Mouse (Mus musculus): ENCODE data around the gene Alyref. TPM values are rescaled to one million over a fixed set of nuclear protein-coding genes. Genes with fewer than 3 reads are reported as not detected.

Alyref gene
- polyA plus RNA-seq, 1 experiment from 2014 or later, result 87.2 TPM

GRCm38 (mm10) chr11:120573585-120574277 is 24.4 kb downstream of the Alyref start:
- under 1% methylated on average over 23 of the region's 23 CpGs for WGBS (ENCODE audit: insufficient replicate concordance)
- Histone ChIP-seq H3K4me3 (ENCODE audit: low read depth, low read length) (peak overlapping the region; percentile 97), H3K4me1 (ENCODE audit: control insufficient read depth, low read depth, low read length) (peaks cover 39% of the 10 kb centered on the region), H3K9ac (ENCODE audit: low read depth, low read length) (peak overlapping the region; percentile 89), H3K36me3 (ENCODE audit: control insufficient read depth, insufficient read depth) (peaks cover 25% of the 10 kb centered on the region), H3K27ac (ENCODE audit: low read length) (peak overlapping the region; percentile 93), H3K4me2 (ENCODE audit: low read depth, low read length) (peak overlapping the region; percentile 96), H3K9me3 (replicated peaks; ENCODE audit: control insufficient read depth, low read length) (no peaks in the 10 kb centered on the region), H3K27me3 (ENCODE audit: control insufficient read depth, insufficient read depth, low read depth, low read length) (no peaks in the 10 kb centered on the region)
- ATAC-seq (ENCODE audit: low read depth), result no peak

GRCm38 (mm10) chr11:120572752-120573584 is 25.2 kb downstream of the Alyref start, which contains the start of gene P4hb:
TSS of gene P4hb (minus strand) at chr11:120573253.
- H3K9ac ChIP-seq (ENCODE audit: low read depth, low read length), result peak within 1 kb of the TSS; percentile 95
- peaks cover 24% of the 10 kb centered on the region for H3K36me3 ChIP-seq (ENCODE audit: control insufficient read depth, insufficient read depth)
- ATAC-seq (ENCODE audit: low read depth), result peak; percentile 91
- peak within 1 kb of the TSS; percentile 96 for H3K4me2 ChIP-seq (ENCODE audit: low read depth, low read length)
- peaks cover 32% of the 10 kb centered on the region for H3K4me1 ChIP-seq (ENCODE audit: control insufficient read depth, low read depth, low read length)
- under 1% methylated on average over 94 of the region's 94 CpGs for WGBS (ENCODE audit: insufficient replicate concordance)
- no peaks in the 10 kb centered on the region for H3K9me3 ChIP-seq (replicated peaks; ENCODE audit: control insufficient read depth, low read length)
- H3K4me3 ChIP-seq (ENCODE audit: low read depth, low read length), result peak within 1 kb of the TSS; percentile 97
- H3K27me3 ChIP-seq (ENCODE audit: control insufficient read depth, insufficient read depth, low read depth, low read length), result no peaks in the 10 kb centered on the region
- H3K27ac ChIP-seq (ENCODE audit: low read length), result peak within 1 kb of the TSS; percentile 93

- peak; percentile 1 for ATAC-seq (ENCODE audit: low read depth)
- WGBS (ENCODE audit: insufficient replicate concordance), result under 1% methylated on average over 24 of the region's 24 CpGs
- Histone ChIP-seq H3K9me3 (replicated peaks; ENCODE audit: control insufficient read depth, low read length) (no peaks in the 10 kb centered on the region), H3K36me3 (ENCODE audit: control insufficient read depth, insufficient read depth) (peaks cover 28% of the 10 kb centered on the region), H3K4me3 (ENCODE audit: low read depth, low read length) (peak overlapping the region; percentile 97), H3K27me3 (ENCODE audit: control insufficient read depth, insufficient read depth, low read depth, low read length) (no peaks in the 10 kb centered on the region), H3K9ac (ENCODE audit: low read depth, low read length) (peak overlapping the region; percentile 95), H3K27ac (ENCODE audit: low read length) (peak overlapping the region; percentile 88), H3K4me2 (ENCODE audit: low read depth, low read length) (peak overlapping the region; percentile 96), H3K4me1 (ENCODE audit: control insufficient read depth, low read depth, low read length) (peaks cover 32% of the 10 kb centered on the region)
Measured at GRCm38 (mm10) chr11:120572417-120572751, 25.8 kb downstream of the Alyref start.

- no peak for ATAC-seq (ENCODE audit: low read depth)
- no peaks in the 10 kb centered on the region for H3K27me3 ChIP-seq (ENCODE audit: control insufficient read depth, insufficient read depth, low read depth, low read length)
- H3K9ac ChIP-seq (ENCODE audit: low read depth, low read length), result peak overlapping the region; percentile 95
- peak overlapping the region; percentile 97 for H3K4me3 ChIP-seq (ENCODE audit: low read depth, low read length)
- peaks cover 32% of the 10 kb centered on the region for H3K4me1 ChIP-seq (ENCODE audit: control insufficient read depth, low read depth, low read length)
- H3K9me3 ChIP-seq (replicated peaks; ENCODE audit: control insufficient read depth, low read length), result no peaks in the 10 kb centered on the region
- WGBS (ENCODE audit: insufficient replicate concordance), result 4% methylated on average over 11 of the region's 11 CpGs
- peaks cover 33% of the 10 kb centered on the region for H3K36me3 ChIP-seq (ENCODE audit: control insufficient read depth, insufficient read depth)
- H3K4me2 ChIP-seq (ENCODE audit: low read depth, low read length), result peak overlapping the region; percentile 96
- peak overlapping the region; percentile 88 for H3K27ac ChIP-seq (ENCODE audit: low read length)
Measured at GRCm38 (mm10) chr11:120571754-120572416, 26.3 kb downstream of the Alyref start.

GRCm38 (mm10) chr11:120571122-120571521 is 27.0 kb downstream of the Alyref start:
- H3K4me2 ChIP-seq (ENCODE audit: low read depth, low read length), result peak overlapping the region; percentile 96
- no peaks in the 10 kb centered on the region for H3K9me3 ChIP-seq (replicated peaks; ENCODE audit: control insufficient read depth, low read length)
- no peak for ATAC-seq (ENCODE audit: low read depth)
- H3K27ac ChIP-seq (ENCODE audit: low read length), result peak overlapping the region; percentile 88
- H3K4me1 ChIP-seq (ENCODE audit: control insufficient read depth, low read depth, low read length), result peaks cover 29% of the 10 kb centered on the region
- peak overlapping the region; percentile 97 for H3K4me3 ChIP-seq (ENCODE audit: low read depth, low read length)
- peaks cover 37% of the 10 kb centered on the region for H3K36me3 ChIP-seq (ENCODE audit: control insufficient read depth, insufficient read depth)
- 25% methylated on average over 3 of the region's 3 CpGs for WGBS (ENCODE audit: insufficient replicate concordance)
- peak overlapping the region; percentile 95 for H3K9ac ChIP-seq (ENCODE audit: low read depth, low read length)
- no peaks in the 10 kb centered on the region for H3K27me3 ChIP-seq (ENCODE audit: control insufficient read depth, insufficient read depth, low read depth, low read length)

- ATAC-seq (ENCODE audit: low read depth), result no peak
- WGBS (ENCODE audit: insufficient replicate concordance), result 85% methylated on average over 6 of the region's 6 CpGs
- no peak overlapping the region for H3K4me3 ChIP-seq (ENCODE audit: low read depth, low read length)
- no peak overlapping the region for H3K27ac ChIP-seq (ENCODE audit: low read length)
- no peak overlapping the region for H3K4me2 ChIP-seq (ENCODE audit: low read depth, low read length)
- no peaks in the 10 kb centered on the region for H3K27me3 ChIP-seq (ENCODE audit: control insufficient read depth, insufficient read depth, low read depth, low read length)
- H3K36me3 ChIP-seq (ENCODE audit: control insufficient read depth, insufficient read depth), result peaks cover 56% of the 10 kb centered on the region
- H3K9me3 ChIP-seq (replicated peaks; ENCODE audit: control insufficient read depth, low read length), result no peaks in the 10 kb centered on the region
- peaks cover 20% of the 10 kb centered on the region for H3K4me1 ChIP-seq (ENCODE audit: control insufficient read depth, low read depth, low read length)
- H3K9ac ChIP-seq (ENCODE audit: low read depth, low read length), result no peak overlapping the region
Measured at GRCm38 (mm10) chr11:120568324-120568723, 29.8 kb downstream of the Alyref start.

- H3K4me2 ChIP-seq (ENCODE audit: low read depth, low read length), result no peak overlapping the region
Measured at GRCm38 (mm10) chr11:120565114-120565513, 33.1 kb downstream of the Alyref start.

GRCm38 (mm10) chr11:120562949-120563348 is 35.2 kb downstream of the Alyref start:
- WGBS (ENCODE audit: insufficient replicate concordance), result 88% methylated on average over 13 of the region's 13 CpGs
- Histone ChIP-seq H3K4me1 (ENCODE audit: control insufficient read depth, low read depth, low read length) (no peaks in the 10 kb centered on the region), H3K27me3 (ENCODE audit: control insufficient read depth, insufficient read depth, low read depth, low read length) (no peaks in the 10 kb centered on the region), H3K9me3 (replicated peaks; ENCODE audit: control insufficient read depth, low read length) (no peaks in the 10 kb centered on the region), H3K9ac (ENCODE audit: low read depth, low read length) (no peak overlapping the region), H3K27ac (ENCODE audit: low read length) (no peak overlapping the region), H3K4me2 (ENCODE audit: low read depth, low read length) (no peak overlapping the region), H3K36me3 (ENCODE audit: control insufficient read depth, insufficient read depth) (peaks cover 67% of the 10 kb centered on the region), H3K4me3 (ENCODE audit: low read depth, low read length) (no peak overlapping the region)
- no peak for ATAC-seq (ENCODE audit: low read depth)

More at GRCm38 (mm10) chr11:120565114-120565513, 33.1 kb downstream of the Alyref start:
- Histone ChIP-seq H3K36me3 (ENCODE audit: control insufficient read depth, insufficient read depth) (peaks cover 76% of the 10 kb centered on the region), H3K27me3 (ENCODE audit: control insufficient read depth, insufficient read depth, low read depth, low read length) (no peaks in the 10 kb centered on the region), H3K27ac (ENCODE audit: low read length) (no peak overlapping the region), H3K9ac (ENCODE audit: low read depth, low read length) (no peak overlapping the region), H3K4me1 (ENCODE audit: control insufficient read depth, low read depth, low read length) (no peaks in the 10 kb centered on the region; the same call in 1 of the 2 replicates), H3K9me3 (replicated peaks; ENCODE audit: control insufficient read depth, low read length) (no peaks in the 10 kb centered on the region), H3K4me3 (ENCODE audit: low read depth, low read length) (no peak overlapping the region)
- ATAC-seq (ENCODE audit: low read depth), result no peak
- 75% methylated on average over 9 of the region's 9 CpGs for WGBS (ENCODE audit: insufficient replicate concordance)

All from liver, embryonic 16.5 days (tissue).